Mouse (Mus musculus): ENCODE results near the gene Rtbdn.

Rtbdn gene

GRCm38 (mm10) chr8:84980622-84981358, 34.0 kb downstream of the Rtbdn start:
- peak; percentile 59 for DNase-seq

DNA sequence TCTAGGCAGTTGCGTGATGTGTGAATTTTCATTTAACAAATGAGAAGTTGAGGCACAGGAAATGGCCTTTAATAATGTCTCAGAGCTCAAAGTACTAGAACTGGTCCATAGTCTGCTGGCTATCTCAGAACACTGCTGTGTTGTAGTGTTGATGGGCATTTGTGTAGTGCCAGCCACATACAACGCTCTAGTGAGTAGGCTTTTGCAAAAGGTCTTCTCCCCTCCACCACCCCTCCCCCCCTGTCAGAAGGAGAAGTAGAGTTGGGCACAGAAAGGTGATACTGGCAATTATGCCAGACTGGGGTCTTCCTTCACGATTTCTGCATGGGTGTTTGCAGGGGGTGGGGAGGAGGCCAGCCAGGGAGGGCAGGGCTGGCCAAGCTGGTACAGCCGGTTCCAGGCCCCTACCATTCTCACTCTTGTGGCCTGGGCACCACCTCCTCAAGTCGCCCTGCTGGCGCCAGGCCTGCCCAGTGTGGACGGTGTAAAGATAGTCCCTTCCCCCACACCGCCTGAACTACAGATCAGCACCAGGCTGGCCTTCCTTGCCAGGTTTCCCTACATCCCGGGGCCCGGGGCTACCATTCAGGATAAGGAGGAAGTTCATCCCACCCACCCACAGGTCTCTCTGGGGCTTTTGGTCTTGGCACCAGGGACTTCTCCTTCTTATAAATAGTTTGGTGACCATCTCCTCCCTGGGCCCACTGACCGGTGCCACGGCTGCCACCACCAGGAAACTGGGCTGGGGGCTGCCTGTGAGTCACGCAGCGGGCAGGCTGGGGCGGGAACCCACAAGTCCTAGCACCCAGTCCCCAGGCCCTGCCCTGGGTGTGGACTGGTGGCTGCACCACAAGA, 35.1 kb downstream of the Rtbdn start:
- DNase-seq = no peak

DNA sequence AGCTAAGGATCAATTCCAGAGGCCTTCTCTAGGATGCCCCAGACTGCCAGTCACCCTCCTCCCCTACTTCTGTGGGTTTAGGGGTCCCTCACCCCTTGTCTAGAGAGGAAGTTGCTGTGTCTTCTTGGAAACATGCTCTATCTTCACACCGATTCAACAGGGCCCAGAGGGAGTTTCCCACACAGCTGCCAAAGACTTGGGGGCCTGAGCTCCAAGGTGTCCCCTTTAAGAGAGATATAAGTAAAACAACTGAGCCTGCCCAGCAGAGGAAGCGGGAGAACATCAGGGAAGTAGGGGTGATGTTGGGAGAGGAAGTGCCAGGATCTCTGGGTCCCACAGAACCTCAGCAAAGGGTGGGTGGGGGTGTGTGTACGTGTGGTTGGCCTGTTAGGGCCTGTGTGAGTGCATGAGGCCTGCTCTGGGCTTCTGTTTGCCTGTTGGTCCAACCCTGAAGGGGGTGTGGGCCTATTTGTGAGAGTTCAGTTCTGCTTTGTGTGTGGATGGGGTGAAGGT, 35.8 kb downstream of the Rtbdn start:
- DNase-seq = no peak

DNA sequence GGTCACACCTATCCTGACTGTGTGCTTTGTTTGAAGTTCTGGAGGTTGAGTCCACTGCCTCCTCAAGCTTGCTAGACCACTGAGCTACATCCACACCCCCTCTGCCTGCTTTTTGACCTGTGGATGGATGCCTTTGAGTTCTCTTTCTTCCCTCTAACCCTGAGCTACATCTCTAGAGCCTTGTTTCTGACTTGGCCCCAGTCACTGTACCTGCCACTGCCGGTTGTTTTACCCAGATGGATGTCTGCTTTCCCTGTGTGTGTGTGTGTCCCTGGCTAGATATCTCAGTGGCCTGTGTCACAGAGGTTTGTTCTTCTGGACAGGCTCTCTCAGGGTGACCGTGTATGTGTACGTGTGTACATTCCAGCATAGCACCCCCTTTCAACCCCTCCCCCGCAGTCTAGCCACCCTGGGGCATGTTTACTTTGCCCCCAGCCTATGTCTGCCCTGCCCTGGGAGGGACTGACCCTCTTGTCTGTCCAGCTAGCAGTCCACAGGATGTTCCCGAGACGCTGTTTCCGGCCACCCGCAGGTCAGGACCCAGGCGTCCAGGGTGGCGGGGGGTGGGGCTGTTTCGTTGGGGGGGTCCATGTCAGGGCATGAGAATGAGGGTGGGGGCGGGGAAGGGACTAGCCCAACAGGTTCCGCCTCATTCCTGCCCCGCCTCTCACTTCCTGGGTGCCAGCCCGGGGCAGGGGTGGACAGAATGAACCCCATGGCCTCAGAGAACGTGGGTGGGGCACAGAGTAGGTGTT, 37.7 kb downstream of the Rtbdn start:
- no peak for DNase-seq

DNA sequence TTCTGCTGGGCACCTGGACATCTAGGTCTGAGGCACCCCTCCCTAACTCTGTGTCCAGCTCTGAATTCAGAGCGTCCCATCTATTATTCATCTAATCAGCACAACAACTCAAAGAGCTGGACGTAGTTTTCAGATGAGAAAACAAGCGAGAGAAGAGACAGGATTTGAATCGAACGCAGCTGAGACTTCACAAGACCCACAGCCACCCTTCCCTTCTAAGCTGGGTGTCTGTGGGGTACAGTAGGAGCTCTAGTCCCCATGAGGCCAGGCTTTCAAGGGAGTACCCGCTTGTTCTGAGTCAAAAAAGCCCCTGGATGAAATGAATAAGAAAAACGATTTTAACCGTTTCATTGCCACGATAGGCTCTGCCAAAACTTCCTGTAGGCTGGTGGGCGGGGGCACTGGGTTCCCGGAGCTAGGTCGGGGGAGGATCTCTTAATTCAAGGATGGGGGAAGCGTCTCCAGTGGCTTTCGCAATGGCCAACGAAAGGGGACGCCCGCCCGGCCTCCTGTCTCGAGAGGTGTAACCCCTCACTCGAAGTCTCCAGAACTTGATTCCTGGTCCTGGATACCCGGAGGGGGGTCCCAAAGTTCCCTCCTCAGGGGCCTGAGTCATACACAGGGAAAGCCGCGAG, 38.4 kb downstream of the Rtbdn start:
- DNase-seq = no peak

DNA sequence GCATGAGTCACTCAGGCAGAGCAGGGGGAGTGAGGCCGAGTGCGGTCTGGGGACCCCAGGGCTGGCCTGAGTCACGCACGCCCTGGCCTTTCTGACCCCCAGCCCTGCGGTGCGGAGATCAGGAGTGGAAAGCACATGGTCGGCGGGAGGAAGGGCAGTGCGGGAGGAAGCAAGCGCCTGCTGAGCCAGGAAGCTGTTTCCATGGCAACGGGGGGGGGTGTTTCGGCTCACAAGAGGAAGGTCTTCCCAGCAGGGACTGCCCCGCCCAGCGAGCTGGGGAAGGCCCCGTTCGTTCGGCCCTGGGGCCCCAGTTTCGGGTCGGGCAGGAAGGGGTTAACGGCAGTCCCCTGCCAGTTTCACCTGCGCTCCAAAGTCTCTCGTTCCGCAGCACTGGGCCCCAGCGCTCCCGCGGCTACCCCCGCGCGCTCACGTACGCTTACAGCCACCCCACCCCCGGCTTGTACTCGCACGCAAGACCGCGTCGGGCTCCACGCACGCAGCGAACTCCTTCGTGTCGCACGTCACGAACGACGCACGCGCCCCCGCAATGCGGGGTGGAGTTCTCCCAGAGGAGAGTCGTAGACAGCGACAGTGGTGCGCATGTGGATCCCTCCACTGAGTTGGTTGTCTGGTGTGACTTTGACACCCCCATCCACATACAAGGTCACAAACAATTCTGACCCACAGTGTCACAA, 39.0 kb downstream of the Rtbdn start:
- DNase-seq = peak; percentile 89

GRCm38 (mm10) chr8:84986379-84986945, 39.7 kb downstream of the Rtbdn start:
- DNase-seq = no peak

- no peak for DNase-seq
These were observed 40.6 kb downstream of the Rtbdn start for GRCm38 (mm10) chr8:84987388-84987787.

GRCm38 (mm10) chr8:84987903-84988302, 41.1 kb downstream of the Rtbdn start:
- DNase-seq = no peak

DNA sequence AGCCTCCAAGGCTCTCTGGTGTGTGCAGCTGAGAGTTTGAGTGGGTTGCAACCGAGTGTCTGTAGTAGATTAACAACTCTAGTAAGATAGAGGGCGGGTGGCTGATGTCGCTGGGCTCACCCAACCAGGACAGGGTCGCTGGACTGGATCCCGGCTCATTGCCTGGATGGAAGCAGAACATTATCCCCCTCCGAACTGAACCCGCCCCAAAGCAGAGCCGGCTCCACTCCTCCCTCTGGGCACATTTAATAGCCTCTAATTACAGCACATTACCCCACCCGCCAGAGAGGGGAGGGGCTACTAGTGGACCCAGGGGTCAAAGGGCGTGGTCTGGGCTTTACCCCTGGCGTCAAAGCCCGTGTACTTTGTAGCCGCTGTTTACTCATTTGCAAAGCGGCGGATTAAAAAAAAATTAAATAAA, 42.5 kb downstream of the Rtbdn start:
- peak; percentile 57 for DNase-seq

- peak; percentile 88 for DNase-seq
These were observed 43.0 kb downstream of the Rtbdn start for GRCm38 (mm10) chr8:84989810-84990209.

GRCm38 (mm10) chr8:84990349-84990748, 43.6 kb downstream of the Rtbdn start, which contains the start of gene Hook2:
Hook2 (plus strand) TSS chr8:84990603.
- peak; percentile 95 for DNase-seq

- DNase-seq = peak; percentile 74
These were observed 44.0 kb downstream of the Rtbdn start for GRCm38 (mm10) chr8:84990836-84991235.

DNA sequence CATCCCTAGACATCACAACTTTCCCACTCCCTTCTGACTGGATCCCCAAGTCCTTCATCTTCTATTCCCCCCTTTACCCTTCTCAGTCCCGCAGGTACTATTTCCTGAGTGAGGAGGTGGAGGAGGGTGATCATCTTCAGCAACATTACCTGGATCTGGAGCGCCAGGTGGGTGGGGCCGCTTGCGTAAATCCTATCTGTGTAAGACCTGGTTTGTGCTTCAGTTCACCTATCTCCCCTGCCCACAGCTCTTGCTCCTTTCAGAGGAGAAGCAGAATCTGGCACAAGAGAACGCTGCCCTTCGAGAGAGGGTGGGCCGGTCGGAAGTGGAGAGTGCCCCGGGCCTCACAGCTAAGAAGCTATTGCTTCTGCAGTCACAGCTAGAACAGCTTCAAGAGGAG, 47.6 kb downstream of the Rtbdn start:
- no peak for DNase-seq

DNA sequence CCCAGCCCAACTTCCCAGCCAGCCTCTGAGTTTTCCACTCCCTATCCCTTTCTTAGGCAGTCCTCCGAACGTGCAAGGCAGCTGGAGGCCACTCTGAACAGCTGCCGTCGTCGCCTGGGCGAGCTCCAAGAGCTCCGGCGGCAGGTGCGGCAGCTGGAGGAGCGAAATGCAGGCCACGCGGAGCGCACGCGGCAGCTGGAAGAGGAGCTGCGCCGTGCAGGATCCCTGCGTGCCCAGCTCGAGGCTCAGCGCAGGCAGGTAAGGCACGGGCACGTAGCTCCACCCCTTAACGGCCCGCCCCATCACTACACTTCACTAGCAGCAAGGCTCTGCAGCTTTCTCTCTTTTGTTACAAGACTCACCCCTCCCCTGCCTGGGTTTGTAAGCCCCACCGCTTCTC, 48.9 kb downstream of the Rtbdn start:
- DNase-seq = no peak

DNA sequence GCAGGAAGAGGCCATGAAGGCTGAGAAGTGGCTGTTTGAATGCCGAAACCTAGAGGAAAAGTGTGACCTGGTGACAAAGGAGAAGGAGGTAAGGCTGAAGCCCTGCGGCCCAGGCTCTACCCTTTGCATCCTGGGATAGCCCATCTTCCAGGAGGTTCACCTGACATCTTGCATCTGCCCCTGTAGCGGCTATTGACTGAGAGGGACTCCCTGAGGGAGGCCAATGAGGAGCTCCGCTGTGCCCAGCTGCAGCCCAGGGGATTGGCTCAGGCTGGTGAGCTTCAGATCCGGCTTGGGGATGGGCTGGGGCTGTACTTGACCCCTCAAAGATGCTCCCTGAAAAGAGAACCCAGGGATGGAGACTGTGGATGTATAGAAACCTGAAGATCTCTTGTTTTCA, 50.2 kb downstream of the Rtbdn start:
- DNase-seq = no peak

DNA sequence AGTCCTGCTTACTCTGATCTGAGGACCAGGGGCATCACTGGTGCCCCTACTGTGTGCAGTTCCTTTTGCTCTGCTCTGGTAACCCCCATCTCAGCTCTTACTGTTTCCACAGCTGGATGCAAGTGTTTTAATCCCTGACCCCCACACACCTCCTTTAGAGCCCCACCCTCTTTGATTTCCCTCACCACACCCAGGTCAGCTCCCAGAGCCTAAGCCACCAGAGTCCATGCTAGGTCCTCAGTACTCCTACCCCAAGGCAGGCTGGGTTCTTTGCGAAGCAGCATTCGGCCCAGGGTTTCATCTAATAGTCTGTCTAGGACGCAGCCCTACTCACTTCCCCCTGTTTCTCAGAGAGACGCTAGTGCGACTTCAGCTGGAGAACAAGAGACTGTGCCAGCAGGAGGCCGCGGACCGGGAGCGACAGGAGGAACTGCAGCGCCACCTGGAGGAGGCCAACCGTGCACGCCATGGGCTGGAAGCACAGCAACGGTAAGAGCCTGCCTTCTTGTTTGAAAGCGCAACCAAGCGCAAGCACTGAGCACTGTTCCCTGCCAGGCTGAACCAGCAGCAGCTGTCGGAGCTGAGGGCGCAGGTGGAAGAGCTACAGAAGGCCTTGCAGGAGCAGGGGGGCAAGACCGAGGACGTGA, 51.0 kb downstream of the Rtbdn start:
- peak; percentile 93 for DNase-seq
